Mouse (Mus musculus) liver, embryonic 11.5 days (tissue): Measurements from ENCODE around the gene Il11. TPM values are rescaled to one million over a fixed set of nuclear protein-coding genes. Genes with fewer than 3 reads are reported as not detected.

ENCODE experiments used
- ATAC-seq: fragments of 200-750 bp; cut with Nextera tagmentation; replicated peaks from 2 replicates; pipeline ENCODE4 v1.8.0; 2017; ENCODE audit warnings: moderate number of reproducible peaks, mild to moderate bottlenecking, moderate TSS enrichment, moderate library complexity; ENCODE audit not compliant: low FRiP score
- DNase-seq: peaks from one replicate; pipeline ENCODE4 v3.0.0-alpha.2; 2017; ENCODE audit warnings: low spot score
- H3K27ac ChIP-seq: fragments of 300-500 bp; sonication (generic); 2 replicates; pipeline ENCODE4 v1.5.1; 2014; ENCODE audit warnings: mild to moderate bottlenecking, low read depth, low read length, control low read depth
- H3K27me3 ChIP-seq: fragments of 300-500 bp; sonication (generic); replicated peaks from 2 replicates; pipeline ENCODE4 v1.6.1; 2014; ENCODE audit warnings: low read length, mixed read lengths; ENCODE audit not compliant: control insufficient read depth, insufficient read depth
- H3K36me3 ChIP-seq: fragments of 300-500 bp; sonication (generic); 2 replicates; pipeline ENCODE4 v1.6.1; 2014; ENCODE audit warnings: mild to moderate bottlenecking, low read length, moderate library complexity, mixed read lengths; ENCODE audit not compliant: control insufficient read depth, insufficient read depth
- H3K4me1 ChIP-seq: fragments of 300-500 bp; sonication (generic); replicated peaks from 2 replicates; pipeline ENCODE4 v1.6.1; 2014; ENCODE audit warnings: low read length, mixed read lengths; ENCODE audit not compliant: control insufficient read depth, insufficient read depth
- H3K4me2 ChIP-seq: fragments of 300-500 bp; sonication (generic); 2 replicates; pipeline ENCODE4 v1.6.1; 2014; ENCODE audit warnings: mild to moderate bottlenecking, control low read depth, moderate library complexity
- H3K4me3 ChIP-seq: fragments of 300-500 bp; sonication (generic); 2 replicates; pipeline ENCODE4 v1.5.1; 2014; ENCODE audit warnings: low read depth, low read length, control low read depth
- H3K9ac ChIP-seq: fragments of 300-500 bp; sonication (generic); 2 replicates; pipeline ENCODE4 v1.6.1; 2014; ENCODE audit warnings: low read depth, low read length, control low read depth
- H3K9me3 ChIP-seq: fragments of 300-500 bp; sonication (generic); 2 replicates; pipeline ENCODE4 v1.6.1; 2016; ENCODE audit warnings: low read length, inconsistent platforms, mixed read lengths; ENCODE audit not compliant: control insufficient read depth
- WGBS: fragments of 180-500 bp; shearing (Covaris S2); extraction: QIAGEN DNeasy Blood & Tissue Kit; methylation state at CpG from one replicate; pipeline ENCODE4 v1.1.7; 2014; 5-methylcytosine and 5-hydroxymethylcytosine counted together
- polyA plus RNA-seq: library from polyadenylated mRNA; unstranded; fragments of >200 nt; fragmentation: Nextera tagmentation; extraction: Ambion mirVana; gene quantifications from 2 replicates; pipeline ENCODE4 v1.2.1, GENCODE M21; 2014

Il11 gene
- polyA plus RNA-seq, 1 experiment from 2014 or later, result not detected

GRCm38 (mm10) chr7:4741672-4742481 lies 40.8 kb downstream of the Il11 start:
- Histone ChIP-seq H3K4me3 (peak overlapping the region; percentile 86), H3K36me3 (peaks cover 26% of the 10 kb centered on the region), H3K4me2 (peak overlapping the region; percentile 81), H3K27ac (peak overlapping the region; percentile 92), H3K4me1 (peaks cover 54% of the 10 kb centered on the region), H3K9me3 (no peaks in the 10 kb centered on the region), H3K27me3 (no peaks in the 10 kb centered on the region), H3K9ac (peak overlapping the region; percentile 97)
- WGBS, result 70% methylated on average over 21 of the region's 21 CpGs
- peak; percentile 36 for ATAC-seq
- DNase-seq, result no peak

GRCm38 (mm10) chr7:4741151-4741550 lies 41.5 kb downstream of the Il11 start:
- ATAC-seq, result peak; percentile 55
- Histone ChIP-seq H3K36me3 (peaks cover 20% of the 10 kb centered on the region), H3K27me3 (no peaks in the 10 kb centered on the region), H3K27ac (peak overlapping the region; percentile 92), H3K4me3 (peak overlapping the region; percentile 86), H3K4me2 (peak overlapping the region; percentile 81), H3K9me3 (no peaks in the 10 kb centered on the region), H3K9ac (peak overlapping the region; percentile 97), H3K4me1 (peaks cover 47% of the 10 kb centered on the region)
- DNase-seq, result peak; percentile 75
- 8% methylated on average over 4 of the region's 4 CpGs for WGBS

GRCm38 (mm10) chr7:4740309-4740727 lies 42.3 kb downstream of the Il11 start:
- H3K4me1 ChIP-seq, result peaks cover 39% of the 10 kb centered on the region
- H3K4me2 ChIP-seq, result peak overlapping the region; percentile 81
- no peak for DNase-seq
- 0% methylated on average over 14 of the region's 14 CpGs for WGBS
- H3K27ac ChIP-seq, result peak overlapping the region; percentile 92
- peak overlapping the region; percentile 86 for H3K4me3 ChIP-seq
- H3K36me3 ChIP-seq, result peaks cover 12% of the 10 kb centered on the region; the same call in 1 of the 2 replicates
- no peaks in the 10 kb centered on the region for H3K27me3 ChIP-seq
- ATAC-seq, result peak; percentile 12
- no peaks in the 10 kb centered on the region for H3K9me3 ChIP-seq
- peak overlapping the region; percentile 97 for H3K9ac ChIP-seq

GRCm38 (mm10) chr7:4739544-4740275 lies 42.9 kb downstream of the Il11 start, which contains the start of gene Kmt5c:
TSS of gene Kmt5c (plus strand) at chr7:4740115.
- DNase-seq, result peak; percentile 90
- H3K9me3 ChIP-seq, result no peaks in the 10 kb centered on the region
- H3K9ac ChIP-seq, result peak within 1 kb of the TSS; percentile 97
- H3K27me3 ChIP-seq, result no peaks in the 10 kb centered on the region
- H3K4me3 ChIP-seq, result peak within 1 kb of the TSS; percentile 86
- peaks cover 34% of the 10 kb centered on the region for H3K4me1 ChIP-seq
- H3K27ac ChIP-seq, result peak within 1 kb of the TSS; percentile 92
- peak within 1 kb of the TSS; percentile 81 for H3K4me2 ChIP-seq
- peak; percentile 87 for ATAC-seq
- WGBS, result under 1% methylated on average over 34 of the region's 44 CpGs
- peaks cover 9% of the 10 kb centered on the region; the same call in 1 of the 2 replicates for H3K36me3 ChIP-seq

DNA sequence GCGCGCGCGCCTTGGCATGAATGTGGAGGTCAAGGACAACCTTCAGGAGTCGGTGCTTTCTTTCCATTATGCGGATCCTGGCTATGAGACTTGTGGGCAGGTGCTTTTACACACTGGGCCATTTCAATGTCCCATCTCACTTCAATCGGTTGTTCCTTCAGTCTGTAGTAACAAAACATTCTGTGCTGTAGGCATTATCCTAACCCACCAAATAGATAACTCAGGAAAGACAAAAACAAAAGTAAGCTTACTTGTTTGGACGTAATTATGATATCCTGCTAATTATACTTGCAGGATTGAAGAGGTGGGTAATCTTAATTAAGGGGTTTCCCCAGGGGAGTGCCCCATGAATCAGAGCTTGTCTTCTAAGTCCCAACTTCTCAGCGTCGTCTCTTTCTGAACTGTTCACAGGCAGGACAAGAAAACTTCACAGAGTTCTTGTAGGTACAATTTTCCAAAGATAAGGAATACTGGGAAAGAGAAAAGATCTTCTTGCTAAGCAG lies 43.6 kb downstream of the Il11 start:
- peak overlapping the region; percentile 31; the same call in 1 of the 2 replicates for H3K9ac ChIP-seq
- no peak for ATAC-seq
- 60% methylated on average over 10 of the region's 10 CpGs for WGBS

GRCm38 (mm10) chr7:4732968-4733392 lies 49.7 kb downstream of the Il11 start:
- H3K4me1 ChIP-seq, result peaks cover 3% of the 10 kb centered on the region
- no peak overlapping the region for H3K4me3 ChIP-seq
- no peaks in the 10 kb centered on the region for H3K36me3 ChIP-seq
- H3K27me3 ChIP-seq, result no peaks in the 10 kb centered on the region
- ATAC-seq (peak; percentile 82), DNase-seq (no peak)
- no peak overlapping the region for H3K9ac ChIP-seq
- H3K4me2 ChIP-seq, result peak overlapping the region; percentile 6; the same call in 1 of the 2 replicates
- 41% methylated on average over 6 of the region's 6 CpGs for WGBS
- no peaks in the 10 kb centered on the region for H3K9me3 ChIP-seq
- no peak overlapping the region for H3K27ac ChIP-seq

More for the DNA sequence above, 43.6 kb downstream of the Il11 start:
- Histone ChIP-seq H3K27me3 (no peaks in the 10 kb centered on the region), H3K4me1 (peaks cover 29% of the 10 kb centered on the region), H3K36me3 (peaks cover 4% of the 10 kb centered on the region; the same call in 1 of the 2 replicates), H3K4me3 (peak overlapping the region; percentile 45), H3K9me3 (no peaks in the 10 kb centered on the region), H3K27ac (no peak overlapping the region), H3K4me2 (peak overlapping the region; percentile 68)
- no peak for DNase-seq

DNA sequence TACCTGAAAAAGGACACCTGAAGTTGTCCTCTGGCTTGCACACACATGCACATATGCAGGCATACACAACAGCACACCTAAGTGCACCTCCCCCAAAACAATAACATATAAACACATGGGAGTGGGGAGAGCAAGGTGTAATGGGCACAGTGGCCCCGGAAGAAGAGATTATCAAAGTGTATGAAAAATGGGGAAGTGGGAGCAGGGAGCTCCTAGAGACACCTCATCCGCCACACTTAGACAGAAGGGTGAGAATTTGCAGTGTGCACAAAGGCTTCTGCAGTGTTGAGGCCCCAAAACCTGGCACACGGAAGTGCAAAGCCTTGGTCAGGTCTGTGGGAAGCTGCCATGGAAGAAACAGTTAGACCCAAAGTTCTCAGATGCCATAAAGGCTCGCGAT lies 51.6 kb downstream of the Il11 start:
- 68% methylated on average over 5 of the region's 5 CpGs for WGBS
- Histone ChIP-seq H3K9ac (no peak overlapping the region), H3K9me3 (no peaks in the 10 kb centered on the region), H3K4me3 (no peak overlapping the region), H3K36me3 (no peaks in the 10 kb centered on the region), H3K4me2 (no peak overlapping the region), H3K27ac (no peak overlapping the region), H3K27me3 (no peaks in the 10 kb centered on the region), H3K4me1 (peaks cover 3% of the 10 kb centered on the region)
- DNase-seq (no peak), ATAC-seq (no peak)

DNA sequence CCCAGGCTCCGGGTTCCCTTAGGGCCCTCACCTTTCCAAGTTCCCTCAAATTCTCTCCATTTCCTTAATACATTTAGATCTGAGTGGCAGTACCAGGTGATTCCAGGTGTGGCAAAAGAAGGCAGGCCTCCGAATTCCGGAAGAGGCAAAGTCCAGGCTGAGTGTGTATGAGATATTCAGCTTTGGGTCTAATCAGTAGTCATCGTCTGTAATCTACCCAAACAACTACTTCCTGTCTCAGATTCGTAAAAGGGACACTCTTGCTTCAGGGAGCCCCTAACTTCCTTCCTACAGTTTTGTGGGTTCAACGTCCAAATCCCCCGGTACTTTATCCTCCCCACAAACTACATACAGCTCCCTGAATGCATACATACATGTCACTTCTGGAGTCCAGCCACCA lies 57.5 kb downstream of the Il11 start, which contains the start of gene Tmem150b:
Gene Tmem150b, minus strand, starts transcription at position 81 of the 400 bp plus-strand sequence.
- 42% methylated on average over 7 of the region's 7 CpGs for WGBS

More for the DNA sequence above, 57.5 kb downstream of the Il11 start, which contains the start of gene Tmem150b:
- Histone ChIP-seq H3K27ac (no peak within 1 kb of the TSS), H3K4me3 (no peak within 1 kb of the TSS), H3K27me3 (no peaks in the 10 kb centered on the region), H3K4me2 (peak within 1 kb of the TSS; percentile 62; the same call in 1 of the 2 replicates), H3K4me1 (no peaks in the 10 kb centered on the region; the same call in 1 of the 2 replicates), H3K9me3 (no peaks in the 10 kb centered on the region), H3K36me3 (no peaks in the 10 kb centered on the region), H3K9ac (no peak within 1 kb of the TSS)
- DNase-seq, result no peak
- no peak for ATAC-seq
